Mouse (Mus musculus) testis, adult 2 months (tissue): Measurements from ENCODE around the gene Fhad1.

Source experiments
- CTCF ChIP-seq: fragments of 200-500 bp; IDR thresholded peaks from 2 replicates; pipeline ENCODE4 v1.5.1; 2012; ENCODE audit warnings: low read depth, mild to moderate bottlenecking, inconsistent platforms, low read length, moderate library complexity; ENCODE audit not compliant: control insufficient read depth, insufficient read depth, insufficient replicate concordance
- POLR2A ChIP-seq: fragments of 200-500 bp; IDR thresholded peaks from 2 replicates; pipeline ENCODE4 v1.6.1; 2012; ENCODE audit warnings: low read depth, mild to moderate bottlenecking, inconsistent platforms, low read length, moderate library complexity; ENCODE audit not compliant: control insufficient read depth

DNA sequence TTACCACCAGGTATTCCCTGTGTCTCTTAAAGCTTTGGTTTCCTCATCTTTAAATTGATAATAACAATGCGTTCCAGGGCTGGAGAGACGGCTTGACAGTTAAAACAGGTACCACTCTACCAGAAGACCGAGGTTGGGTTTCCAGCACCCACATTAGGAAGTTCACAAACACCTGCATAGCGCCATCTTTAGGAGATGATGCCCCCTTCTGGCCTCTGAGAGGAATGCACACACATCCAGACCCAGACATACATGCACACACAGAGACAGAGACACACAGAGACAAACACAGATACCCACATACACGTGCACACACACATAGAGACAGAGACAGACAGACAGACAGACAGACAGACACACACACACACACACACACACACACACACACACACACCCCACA is 35.1 kb upstream of the Fhad1 start:
- no peak for TF ChIP-seq POLR2A
- TF ChIP-seq CTCF: no peak
